Mouse (Mus musculus) kidney, embryonic 16.5 days (tissue): ENCODE data around the gene Aunip. TPM values are rescaled to one million over a fixed set of nuclear protein-coding genes. Genes with fewer than 3 reads are reported as not detected.
"Not testable (repeated sequence)": the region's sequence is repeated elsewhere in the genome, so short reads cannot be mapped to it uniquely, and the experiment has no call there.

Experiments
- ATAC-seq: fragments of 200-750 bp; cut with Nextera tagmentation; 2 replicates; pipeline ENCODE4 v1.8.0; 2017; ENCODE audit warnings: moderate TSS enrichment; ENCODE audit not compliant: low FRiP score, low TSS enrichment
- H3K27ac ChIP-seq: fragments of 300-500 bp; sonication (generic); 2 replicates; pipeline ENCODE4 v1.5.1; 2014; ENCODE audit warnings: low read length
- H3K27me3 ChIP-seq: fragments of 300-500 bp; sonication (generic); 2 replicates; pipeline ENCODE4 v1.6.1; 2014; ENCODE audit warnings: low read length, control low read depth, mixed read lengths; ENCODE audit not compliant: insufficient read depth
- H3K36me3 ChIP-seq: fragments of 300-500 bp; sonication (generic); 2 replicates; pipeline ENCODE4 v1.6.1; 2014; ENCODE audit warnings: low read length, control low read depth, mixed read lengths; ENCODE audit not compliant: insufficient read depth
- H3K4me1 ChIP-seq: fragments of 300-500 bp; sonication (generic); 2 replicates; pipeline ENCODE4 v1.6.1; 2014; ENCODE audit warnings: low read length, control low read depth, mixed read lengths; ENCODE audit not compliant: insufficient read depth
- H3K4me2 ChIP-seq: fragments of 300-500 bp; sonication (generic); replicated peaks from 2 replicates; pipeline ENCODE4 v1.6.1; 2014; ENCODE audit warnings: low read depth, low read length
- H3K4me3 ChIP-seq: fragments of 300-500 bp; sonication (generic); 2 replicates; pipeline ENCODE4 v1.5.1; 2014; ENCODE audit warnings: mild to moderate bottlenecking, low read length
- H3K9ac ChIP-seq: fragments of 300-500 bp; sonication (generic); replicated peaks from 2 replicates; pipeline ENCODE4 v1.6.1; 2014; ENCODE audit warnings: low read length
- H3K9me3 ChIP-seq: fragments of 300-500 bp; sonication (generic); 2 replicates; pipeline ENCODE4 v1.6.1; 2016; ENCODE audit warnings: low read length, control low read depth
- WGBS: fragments of 180-500 bp; shearing (Covaris S2); extraction: QIAGEN DNeasy Blood & Tissue Kit; methylation state at CpG from one replicate; pipeline ENCODE4 v1.1.7; 2014; 5-methylcytosine and 5-hydroxymethylcytosine counted together
- polyA plus RNA-seq: library from polyadenylated mRNA; unstranded; fragments of >200 nt; fragmentation: Nextera tagmentation; extraction: Ambion mirVana; gene quantifications from 2 replicates; pipeline ENCODE4 v1.2.1, GENCODE M21; 2015

Aunip gene
- polyA plus RNA-seq, 1 experiment from 2014 or later = 16.3 TPM

GRCm38 (mm10) chr4:134483696-134484095 is 27.1 kb upstream of the Aunip start:
- peaks cover 5% of the 10 kb centered on the region; the same call in 1 of the 2 replicates for H3K27me3 ChIP-seq
- ATAC-seq = no peak
- no peak overlapping the region for H3K4me3 ChIP-seq
- no peaks in the 10 kb centered on the region for H3K9me3 ChIP-seq
- no peak overlapping the region for H3K4me2 ChIP-seq
- 0 out of 2 replicates have a peak overlapping the region, but pooled peaks have one; percentile 35 for H3K9ac ChIP-seq
- no peaks in the 10 kb centered on the region for H3K36me3 ChIP-seq
- 58% methylated on average over 6 of the region's 6 CpGs for WGBS
- H3K27ac ChIP-seq = no peak overlapping the region
- H3K4me1 ChIP-seq = no peaks in the 10 kb centered on the region

- H3K27me3 ChIP-seq = peaks cover 5% of the 10 kb centered on the region; the same call in 1 of the 2 replicates
- 79% methylated on average over 10 of the region's 10 CpGs for WGBS
- H3K4me3 ChIP-seq = no peak overlapping the region
- no peaks in the 10 kb centered on the region for H3K9me3 ChIP-seq
- H3K27ac ChIP-seq = no peak overlapping the region
- no peaks in the 10 kb centered on the region for H3K4me1 ChIP-seq
- ATAC-seq = no peak
- H3K36me3 ChIP-seq = no peaks in the 10 kb centered on the region
- H3K9ac ChIP-seq = no peak overlapping the region
- H3K4me2 ChIP-seq = no peak overlapping the region
Observed at GRCm38 (mm10) chr4:134484231-134484630, 26.6 kb upstream of the Aunip start.

DNA sequence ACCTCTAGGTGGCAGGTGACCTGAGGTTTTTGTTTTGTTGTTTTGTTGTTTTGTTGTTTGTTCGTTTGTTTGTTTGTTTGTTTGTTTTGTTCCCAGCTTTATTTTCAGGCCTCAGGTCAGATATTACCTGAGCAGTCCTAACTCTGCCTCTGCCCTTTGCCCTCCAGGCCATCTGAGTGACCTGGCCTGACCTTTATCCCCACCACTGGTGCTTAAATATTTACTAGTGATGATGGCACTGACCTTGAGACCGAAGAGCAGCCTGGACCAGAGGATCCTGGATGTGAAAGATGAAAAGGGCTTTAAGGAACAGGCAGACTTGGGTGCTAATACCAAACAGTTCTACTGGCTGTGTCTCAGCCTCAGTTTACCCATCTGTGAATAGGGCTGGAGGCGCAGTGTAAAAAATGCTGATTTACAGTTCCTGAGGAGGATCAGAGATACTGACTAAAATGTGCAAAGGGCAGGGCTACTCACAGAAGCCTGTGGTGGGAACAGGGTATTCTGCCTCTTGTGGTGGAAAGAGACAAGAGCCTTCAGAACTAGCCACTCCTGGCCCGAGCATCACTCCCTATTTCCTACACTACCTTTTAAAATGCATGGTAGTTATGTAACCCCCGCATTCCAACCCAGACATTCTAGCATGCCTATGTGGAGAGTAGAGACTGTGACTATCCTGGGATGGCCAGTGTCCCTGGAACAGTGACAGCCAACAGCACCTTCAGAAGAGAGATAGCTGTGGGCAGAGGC is 25.5 kb upstream of the Aunip start:
- Histone ChIP-seq H3K27me3 (peaks cover 5% of the 10 kb centered on the region; the same call in 1 of the 2 replicates), H3K27ac (no peak overlapping the region), H3K9ac (no peak overlapping the region), H3K4me3 (no peak overlapping the region), H3K36me3 (no peaks in the 10 kb centered on the region), H3K9me3 (no peaks in the 10 kb centered on the region), H3K4me1 (no peaks in the 10 kb centered on the region), H3K4me2 (no peak overlapping the region)
- 88% methylated on average over 5 of the region's 5 CpGs for WGBS
- ATAC-seq = no peak

- H3K9me3 ChIP-seq = no peaks in the 10 kb centered on the region
- H3K4me3 ChIP-seq = no peak overlapping the region
- no peak overlapping the region for H3K9ac ChIP-seq
- H3K36me3 ChIP-seq = no peaks in the 10 kb centered on the region
- peaks cover 2% of the 10 kb centered on the region; the same call in 1 of the 2 replicates for H3K27me3 ChIP-seq
- no peak for ATAC-seq
- H3K4me2 ChIP-seq = no peak overlapping the region
- H3K4me1 ChIP-seq = no peaks in the 10 kb centered on the region
- H3K27ac ChIP-seq = no peak overlapping the region
- 87% methylated on average over 5 of the region's 5 CpGs for WGBS
Observed at GRCm38 (mm10) chr4:134488211-134488610, 22.6 kb upstream of the Aunip start.

DNA sequence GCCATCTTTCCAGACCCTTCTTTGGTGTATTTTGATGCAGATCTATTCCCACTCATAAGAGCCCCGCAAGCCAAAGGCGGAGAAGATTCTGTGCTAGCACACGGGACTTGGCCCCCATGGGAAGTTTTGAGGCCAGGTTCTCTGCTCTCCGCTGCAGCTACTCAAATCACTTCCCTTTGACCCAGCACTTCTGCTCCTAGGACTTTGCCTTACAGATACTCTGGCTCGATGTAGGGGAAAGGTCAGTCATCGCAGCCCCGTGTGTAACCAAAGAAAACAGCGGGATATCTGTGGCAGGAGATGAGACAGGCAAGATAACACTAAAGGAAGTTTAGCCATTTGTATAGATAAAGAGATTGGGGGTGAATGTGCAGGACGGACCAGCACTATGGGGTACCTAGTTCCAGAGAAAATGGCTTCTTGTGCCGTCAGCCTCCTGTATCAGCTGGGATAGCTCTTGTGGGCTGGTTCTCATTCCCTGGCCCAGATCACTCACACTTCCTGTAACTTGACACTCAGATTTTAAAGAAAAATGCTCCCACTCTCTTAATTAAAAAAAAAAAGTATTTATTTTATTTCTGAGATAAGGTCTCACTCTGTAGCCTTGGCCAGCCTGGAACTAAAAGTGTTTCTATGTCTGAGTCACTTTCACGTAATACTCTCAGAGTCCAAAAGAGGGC is 20.7 kb upstream of the Aunip start:
- no peak for ATAC-seq
- 79% methylated on average over 11 of the region's 11 CpGs for WGBS
- H3K9me3 ChIP-seq = no peaks in the 10 kb centered on the region

GRCm38 (mm10) chr4:134491716-134492115 is 19.1 kb upstream of the Aunip start:
- WGBS = 62% methylated on average over 6 of the region's 6 CpGs
- ATAC-seq = no peak
- H3K4me3 ChIP-seq = no peak overlapping the region
- H3K9me3 ChIP-seq = no peaks in the 10 kb centered on the region
- no peak overlapping the region for H3K4me2 ChIP-seq
- H3K4me1 ChIP-seq = peaks cover 23% of the 10 kb centered on the region
- H3K9ac ChIP-seq = no peak overlapping the region
- no peaks in the 10 kb centered on the region for H3K36me3 ChIP-seq
- H3K27ac ChIP-seq = no peak overlapping the region
- no peaks in the 10 kb centered on the region for H3K27me3 ChIP-seq

More for the DNA sequence above, 20.7 kb upstream of the Aunip start:
- no peak overlapping the region for H3K4me3 ChIP-seq
- no peak overlapping the region for H3K27ac ChIP-seq
- peaks cover 7% of the 10 kb centered on the region for H3K4me1 ChIP-seq
- H3K9ac ChIP-seq = no peak overlapping the region
- no peaks in the 10 kb centered on the region for H3K36me3 ChIP-seq
- H3K27me3 ChIP-seq = no peaks in the 10 kb centered on the region
- H3K4me2 ChIP-seq = no peak overlapping the region

DNA sequence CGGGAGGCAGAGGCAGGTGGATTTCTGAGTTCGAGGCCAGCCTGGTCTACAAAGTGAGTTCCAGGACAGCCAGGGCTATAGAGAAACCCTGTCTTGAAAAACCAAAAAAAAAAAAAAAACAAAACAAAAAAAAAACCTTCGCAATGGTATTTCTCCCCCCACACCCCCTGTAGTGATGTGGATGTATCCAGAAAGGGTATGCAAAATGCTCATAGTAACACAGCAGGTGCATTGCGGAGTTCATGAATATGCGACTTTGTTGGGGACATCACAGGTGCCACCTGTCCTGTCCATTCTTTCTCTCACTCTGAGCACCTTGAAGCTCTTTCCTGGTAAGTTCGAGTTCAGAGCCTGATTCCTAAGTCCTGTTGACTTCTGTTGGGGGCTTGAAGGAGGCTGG is 16.6 kb upstream of the Aunip start:
- H3K4me1 ChIP-seq = peaks cover 30% of the 10 kb centered on the region
- not testable (repeated sequence) for H3K27me3 ChIP-seq, H3K36me3 ChIP-seq, H3K4me2 ChIP-seq, H3K9ac ChIP-seq, ATAC-seq, H3K9me3 ChIP-seq, H3K4me3 ChIP-seq, H3K27ac ChIP-seq
- WGBS = 91% methylated on average over 6 of the region's 6 CpGs

- no peaks in the 10 kb centered on the region for H3K27me3 ChIP-seq
- WGBS = 57% methylated on average over 16 of the region's 16 CpGs
- H3K36me3 ChIP-seq = no peaks in the 10 kb centered on the region
- H3K27ac ChIP-seq = no peak overlapping the region
- H3K4me2 ChIP-seq = no peak overlapping the region
- peak; percentile 19; the same call in 1 of the 2 replicates for ATAC-seq
- H3K9ac ChIP-seq = no peak overlapping the region
- H3K4me1 ChIP-seq = peaks cover 30% of the 10 kb centered on the region
- H3K4me3 ChIP-seq = no peak overlapping the region
- no peaks in the 10 kb centered on the region for H3K9me3 ChIP-seq
Observed at GRCm38 (mm10) chr4:134494780-134495545, 15.8 kb upstream of the Aunip start.

GRCm38 (mm10) chr4:134495546-134495923 is 15.3 kb upstream of the Aunip start:
- no peak overlapping the region for H3K4me3 ChIP-seq
- H3K27ac ChIP-seq = 0 out of 2 replicates have a peak overlapping the region, but pooled peaks have one; percentile 4
- H3K9ac ChIP-seq = no peak overlapping the region
- no peak overlapping the region for H3K4me2 ChIP-seq
- H3K4me1 ChIP-seq = peaks cover 30% of the 10 kb centered on the region
- H3K27me3 ChIP-seq = no peaks in the 10 kb centered on the region
- no peaks in the 10 kb centered on the region for H3K9me3 ChIP-seq
- WGBS = 68% methylated on average over 5 of the region's 5 CpGs
- ATAC-seq = no peak
- H3K36me3 ChIP-seq = no peaks in the 10 kb centered on the region
